Mouse (Mus musculus): ENCODE data around the gene Epb41l3.

DNA sequence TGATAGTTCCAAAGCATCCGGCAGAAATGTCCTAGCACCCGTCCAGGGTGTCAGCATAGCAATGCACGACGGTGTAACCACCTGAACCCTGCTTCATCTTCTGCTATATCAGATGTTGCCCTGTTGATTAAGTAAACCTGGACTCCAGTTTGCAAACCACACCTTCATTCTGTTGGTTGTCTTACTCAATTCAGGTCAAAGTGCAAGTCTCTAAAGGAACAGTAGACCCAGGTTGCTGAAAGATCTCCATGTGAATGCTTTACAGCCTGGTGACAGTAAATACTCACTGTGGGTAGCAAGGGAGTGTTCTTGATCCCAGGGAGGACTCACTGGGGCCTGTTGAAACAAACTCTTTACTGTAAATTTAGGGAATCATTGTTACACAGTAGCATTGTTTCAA is 1.4 kb upstream of the Epb41l3 start:
- TF ChIP-seq GATA1 (IDR thresholded peaks at IDR 0.05; ENCODE audit: low read length) (no peak), TAL1 (IDR thresholded peaks at IDR 0.05; ENCODE audit: low read length) (no peak)
